Mouse (Mus musculus) testis, adult 2 months (tissue): Measurements from ENCODE around the gene Pla2r1. TPM values are rescaled to one million over a fixed set of nuclear protein-coding genes. Genes with fewer than 3 reads are reported as not detected.
A peak's percentile ranks its signal among the peaks of the same experiment; 100 is the strongest.

ENCODE experiments used
- H3K27ac ChIP-seq: fragments of 200-500 bp; 2 replicates; pipeline ENCODE4 v1.5.1; 2012; ENCODE audit warnings: low read depth, low read length; ENCODE audit not compliant: control insufficient read depth, insufficient read depth
- H3K27me3 ChIP-seq: fragments of 200-500 bp; 2 replicates; pipeline ENCODE4 v1.6.1; 2012; ENCODE audit warnings: mild to moderate bottlenecking, low read length, moderate library complexity; ENCODE audit not compliant: control insufficient read depth, insufficient read depth
- H3K36me3 ChIP-seq: fragments of 200-500 bp; 2 replicates; pipeline ENCODE4 v1.6.1; 2012; ENCODE audit warnings: mild to moderate bottlenecking, low read length; ENCODE audit not compliant: control insufficient read depth, insufficient read depth
- H3K4me1 ChIP-seq: fragments of 200-500 bp; 2 replicates; pipeline ENCODE4 v1.6.1; 2012; ENCODE audit warnings: low read length; ENCODE audit not compliant: control insufficient read depth, insufficient read depth
- H3K4me3 ChIP-seq: fragments of 200-500 bp; 2 replicates; pipeline ENCODE4 v1.5.1; 2012; ENCODE audit warnings: low read depth, mild to moderate bottlenecking, low read length, moderate library complexity, mixed read lengths; ENCODE audit not compliant: control insufficient read depth
- CTCF ChIP-seq: fragments of 200-500 bp; IDR thresholded peaks from 2 replicates; pipeline ENCODE4 v1.5.1; 2012; ENCODE audit warnings: low read depth, mild to moderate bottlenecking, inconsistent platforms, low read length, moderate library complexity; ENCODE audit not compliant: control insufficient read depth, insufficient read depth, insufficient replicate concordance
- POLR2A ChIP-seq: fragments of 200-500 bp; IDR thresholded peaks from 2 replicates; pipeline ENCODE4 v1.6.1; 2012; ENCODE audit warnings: low read depth, mild to moderate bottlenecking, inconsistent platforms, low read length, moderate library complexity; ENCODE audit not compliant: control insufficient read depth
- polyA plus RNA-seq: library from polyadenylated mRNA; depleted of rRNA; stranded (reverse); fragments of >200 nt; gene quantifications from 2 replicates; pipeline ENCODE4 v1.2.3, GENCODE M21; 2012

Pla2r1 gene
- polyA plus RNA-seq, 1 experiment: 0.75 TPM

DNA sequence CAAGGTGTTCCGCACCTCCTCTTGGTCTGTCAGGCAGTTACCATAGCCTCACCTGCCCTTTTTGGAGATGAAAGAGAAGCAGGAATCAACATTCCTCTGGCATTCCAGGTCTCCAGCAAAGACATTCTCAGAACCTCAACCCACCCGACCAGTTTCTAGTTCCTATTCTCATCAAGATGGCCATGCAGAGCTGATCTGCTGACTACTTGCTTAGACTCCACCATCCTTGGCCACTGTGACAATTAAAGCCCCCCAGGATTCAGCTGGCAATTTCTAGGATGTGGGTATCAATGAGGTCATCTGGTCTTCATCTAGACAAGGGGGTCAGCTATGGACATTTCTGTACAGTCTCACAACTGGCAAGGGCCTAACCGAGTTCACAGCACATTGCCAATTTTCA, 20.1 kb downstream of the Pla2r1 start:
- TF ChIP-seq POLR2A (no peak), CTCF (no peak)
- H3K27me3 ChIP-seq: no peaks in the 10 kb centered on the region
- H3K36me3 ChIP-seq: no peaks in the 10 kb centered on the region
- no peaks in the 10 kb centered on the region; the same call in 1 of the 2 replicates for H3K4me1 ChIP-seq
- H3K4me3 ChIP-seq: no peak overlapping the region
- no peak overlapping the region for H3K27ac ChIP-seq

GRCm38 (mm10) chr2:60532495-60532894, 20.6 kb downstream of the Pla2r1 start:
- Histone ChIP-seq H3K4me3 (no peak overlapping the region), H3K27ac (no peak overlapping the region), H3K27me3 (no peaks in the 10 kb centered on the region), H3K36me3 (no peaks in the 10 kb centered on the region), H3K4me1 (no peaks in the 10 kb centered on the region; the same call in 1 of the 2 replicates)
- TF ChIP-seq POLR2A (no peak), CTCF (no peak)

DNA sequence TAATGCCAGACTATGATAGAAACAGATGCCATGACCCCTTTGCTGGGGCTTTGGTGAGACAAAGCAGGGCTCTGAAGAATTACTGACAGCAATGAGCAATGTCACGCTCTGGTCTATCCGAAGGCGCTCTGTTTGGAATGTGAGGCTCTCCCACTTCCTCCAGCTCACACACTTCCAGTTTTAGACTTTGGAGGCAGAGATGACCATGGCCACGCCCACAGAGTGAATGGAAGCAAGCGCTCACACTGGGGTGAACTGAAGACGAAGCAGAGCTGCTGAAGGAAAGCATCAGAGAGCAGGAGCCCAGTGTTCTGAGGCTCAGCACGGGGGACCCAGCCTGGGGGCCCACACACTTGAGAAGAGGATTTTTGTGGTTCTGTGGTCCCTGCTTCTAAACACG, 37.3 kb downstream of the Pla2r1 start:
- Histone ChIP-seq H3K4me1 (0 out of 2 replicates have a peak, but pooled peaks cover 2% of the 10 kb centered on the region), H3K36me3 (no peaks in the 10 kb centered on the region)
- no peak for TF ChIP-seq POLR2A
- TF ChIP-seq CTCF: no peak

GRCm38 (mm10) chr2:60514863-60515262, 38.2 kb downstream of the Pla2r1 start:
- TF ChIP-seq CTCF (peak; percentile 37; the same call in 1 of the 2 replicates), POLR2A (no peak)
- Histone ChIP-seq H3K4me1 (0 out of 2 replicates have a peak, but pooled peaks cover 2% of the 10 kb centered on the region), H3K4me3 (no peak overlapping the region), H3K27me3 (no peaks in the 10 kb centered on the region), H3K27ac (no peak overlapping the region), H3K36me3 (no peaks in the 10 kb centered on the region)

More for the DNA sequence above, 37.3 kb downstream of the Pla2r1 start:
- no peak overlapping the region for H3K27ac ChIP-seq
- no peaks in the 10 kb centered on the region for H3K27me3 ChIP-seq
- H3K4me3 ChIP-seq: no peak overlapping the region

- H3K36me3 ChIP-seq: no peaks in the 10 kb centered on the region
- TF ChIP-seq CTCF (no peak), POLR2A (no peak)
- no peaks in the 10 kb centered on the region for H3K4me1 ChIP-seq
- no peak overlapping the region for H3K4me3 ChIP-seq
- H3K27ac ChIP-seq: no peak overlapping the region
- H3K27me3 ChIP-seq: no peaks in the 10 kb centered on the region
These were observed 42.4 kb downstream of the Pla2r1 start for GRCm38 (mm10) chr2:60510718-60511117.

GRCm38 (mm10) chr2:60505145-60505544, 48.0 kb downstream of the Pla2r1 start:
- H3K36me3 ChIP-seq: no peaks in the 10 kb centered on the region
- H3K4me3 ChIP-seq: no peak overlapping the region
- no peak overlapping the region for H3K27ac ChIP-seq
- TF ChIP-seq CTCF (no peak), POLR2A (no peak)
- H3K27me3 ChIP-seq: no peaks in the 10 kb centered on the region
- no peaks in the 10 kb centered on the region for H3K4me1 ChIP-seq

GRCm38 (mm10) chr2:60504718-60505117, 48.4 kb downstream of the Pla2r1 start:
- Histone ChIP-seq H3K4me3 (no peak overlapping the region), H3K4me1 (no peaks in the 10 kb centered on the region), H3K27me3 (no peaks in the 10 kb centered on the region), H3K36me3 (no peaks in the 10 kb centered on the region), H3K27ac (no peak overlapping the region)
- no peak for TF ChIP-seq POLR2A
- no peak for TF ChIP-seq CTCF

- H3K4me1 ChIP-seq: no peaks in the 10 kb centered on the region
- TF ChIP-seq CTCF (no peak), POLR2A (no peak)
These were observed 49.1 kb downstream of the Pla2r1 start for GRCm38 (mm10) chr2:60503991-60504390.

More at GRCm38 (mm10) chr2:60503991-60504390, 49.1 kb downstream of the Pla2r1 start:
- Histone ChIP-seq H3K36me3 (no peaks in the 10 kb centered on the region), H3K4me3 (no peak overlapping the region), H3K27me3 (no peaks in the 10 kb centered on the region), H3K27ac (no peak overlapping the region)
